Mouse (Mus musculus): ENCODE results near the gene Nxph1.

Nxph1 gene

GRCm38 (mm10) chr6:8956743-8957528 lies 8.7 kb downstream of the Nxph1 start:
- peak overlapping the region; percentile 70 for H3K4me3 ChIP-seq (replicated peaks; ENCODE audit: low read length)
- no peaks in the 10 kb centered on the region for H3K36me3 ChIP-seq (ENCODE audit: insufficient read depth, low read length)
- H3K4me1 ChIP-seq (replicated peaks; ENCODE audit: low read depth, low read length), result peaks cover 34% of the 10 kb centered on the region
- H3K9me3 ChIP-seq (ENCODE audit: low read length), result 0 out of 2 replicates have a peak, but pooled peaks cover 2% of the 10 kb centered on the region
- H3K27me3 ChIP-seq (ENCODE audit: insufficient read depth, low read length), result peaks cover 40% of the 10 kb centered on the region
- TF ChIP-seq POU5F1 (IDR thresholded peaks at IDR 0.05; ENCODE audit: borderline replicate concordance, low read length), result peak; percentile 92
- TF ChIP-seq NANOG (IDR thresholded peaks at IDR 0.05; ENCODE audit: borderline replicate concordance, low read length), result peak; percentile 21; the same call in 1 of the 2 replicates
- TF ChIP-seq CTCF (conservative IDR thresholded peaks at IDR 0.05; ENCODE audit: low read length), result no peak

GRCm38 (mm10) chr6:8957529-8957887 lies 9.3 kb downstream of the Nxph1 start:
- Histone ChIP-seq H3K36me3 (ENCODE audit: insufficient read depth, low read length) (no peaks in the 10 kb centered on the region), H3K27me3 (ENCODE audit: insufficient read depth, low read length) (peaks cover 37% of the 10 kb centered on the region), H3K9me3 (ENCODE audit: low read length) (0 out of 2 replicates have a peak, but pooled peaks cover 3% of the 10 kb centered on the region), H3K4me3 (replicated peaks; ENCODE audit: low read length) (peak overlapping the region; percentile 70), H3K4me1 (replicated peaks; ENCODE audit: low read depth, low read length) (peaks cover 34% of the 10 kb centered on the region)
- TF ChIP-seq CTCF (conservative IDR thresholded peaks at IDR 0.05; ENCODE audit: low read length) (no peak), POU5F1 (IDR thresholded peaks at IDR 0.05; ENCODE audit: borderline replicate concordance, low read length) (no peak; the same call in 1 of the 2 replicates), NANOG (IDR thresholded peaks at IDR 0.05; ENCODE audit: borderline replicate concordance, low read length) (no peak)

GRCm38 (mm10) chr6:8958081-8958919 lies 10.1 kb downstream of the Nxph1 start:
- H3K27me3 ChIP-seq (ENCODE audit: insufficient read depth, low read length), result peaks cover 29% of the 10 kb centered on the region
- H3K4me3 ChIP-seq (replicated peaks; ENCODE audit: low read length), result peak overlapping the region; percentile 70
- TF ChIP-seq CTCF (conservative IDR thresholded peaks at IDR 0.05; ENCODE audit: low read length) (0 out of 2 replicates have a peak, but pooled peaks have one; percentile 16), NANOG (IDR thresholded peaks at IDR 0.05; ENCODE audit: borderline replicate concordance, low read length) (no peak)
- H3K9me3 ChIP-seq (ENCODE audit: low read length), result 0 out of 2 replicates have a peak, but pooled peaks cover 3% of the 10 kb centered on the region
- peaks cover 34% of the 10 kb centered on the region for H3K4me1 ChIP-seq (replicated peaks; ENCODE audit: low read depth, low read length)
- H3K36me3 ChIP-seq (ENCODE audit: insufficient read depth, low read length), result no peaks in the 10 kb centered on the region

- H3K9me3 ChIP-seq (ENCODE audit: low read length), result 0 out of 2 replicates have a peak, but pooled peaks cover 3% of the 10 kb centered on the region
- TF ChIP-seq POU5F1 (IDR thresholded peaks at IDR 0.05; ENCODE audit: borderline replicate concordance, low read length) (no peak), CTCF (conservative IDR thresholded peaks at IDR 0.05; ENCODE audit: low read length) (no peak), NANOG (IDR thresholded peaks at IDR 0.05; ENCODE audit: borderline replicate concordance, low read length) (no peak)
- H3K4me1 ChIP-seq (replicated peaks; ENCODE audit: low read depth, low read length), result peaks cover 31% of the 10 kb centered on the region
- no peaks in the 10 kb centered on the region for H3K36me3 ChIP-seq (ENCODE audit: insufficient read depth, low read length)
- peaks cover 20% of the 10 kb centered on the region for H3K27me3 ChIP-seq (ENCODE audit: insufficient read depth, low read length)
- no peak overlapping the region for H3K4me3 ChIP-seq (replicated peaks; ENCODE audit: low read length)
Observed at GRCm38 (mm10) chr6:8959810-8960209, 11.6 kb downstream of the Nxph1 start.

- Histone ChIP-seq H3K9me3 (ENCODE audit: low read length) (no peaks in the 10 kb centered on the region), H3K36me3 (ENCODE audit: insufficient read depth, low read length) (no peaks in the 10 kb centered on the region), H3K4me1 (replicated peaks; ENCODE audit: low read depth, low read length) (no peaks in the 10 kb centered on the region), H3K27me3 (ENCODE audit: insufficient read depth, low read length) (no peaks in the 10 kb centered on the region), H3K4me3 (replicated peaks; ENCODE audit: low read length) (no peak overlapping the region)
- TF ChIP-seq POU5F1 (IDR thresholded peaks at IDR 0.05; ENCODE audit: borderline replicate concordance, low read length) (no peak), CTCF (conservative IDR thresholded peaks at IDR 0.05; ENCODE audit: low read length) (no peak), NANOG (IDR thresholded peaks at IDR 0.05; ENCODE audit: borderline replicate concordance, low read length) (no peak)
Observed at GRCm38 (mm10) chr6:8970576-8970975, 22.3 kb downstream of the Nxph1 start.

- no peak overlapping the region for H3K4me3 ChIP-seq (replicated peaks; ENCODE audit: low read length)
- no peaks in the 10 kb centered on the region for H3K27me3 ChIP-seq (ENCODE audit: insufficient read depth, low read length)
- no peaks in the 10 kb centered on the region for H3K36me3 ChIP-seq (ENCODE audit: insufficient read depth, low read length)
- H3K9me3 ChIP-seq (ENCODE audit: low read length), result no peaks in the 10 kb centered on the region
- no peaks in the 10 kb centered on the region; the same call in 1 of the 2 replicates for H3K4me1 ChIP-seq (replicated peaks; ENCODE audit: low read depth, low read length)
- TF ChIP-seq NANOG (IDR thresholded peaks at IDR 0.05; ENCODE audit: borderline replicate concordance, low read length) (no peak), CTCF (conservative IDR thresholded peaks at IDR 0.05; ENCODE audit: low read length) (no peak), POU5F1 (IDR thresholded peaks at IDR 0.05; ENCODE audit: borderline replicate concordance, low read length) (no peak)
Observed at GRCm38 (mm10) chr6:8979237-8979871, 31.1 kb downstream of the Nxph1 start.

- Histone ChIP-seq H3K36me3 (ENCODE audit: insufficient read depth, low read length) (no peaks in the 10 kb centered on the region), H3K27me3 (ENCODE audit: insufficient read depth, low read length) (no peaks in the 10 kb centered on the region)
- TF ChIP-seq NANOG (IDR thresholded peaks at IDR 0.05; ENCODE audit: borderline replicate concordance, low read length) (no peak), POU5F1 (IDR thresholded peaks at IDR 0.05; ENCODE audit: borderline replicate concordance, low read length) (no peak), CTCF (conservative IDR thresholded peaks at IDR 0.05; ENCODE audit: low read length) (no peak)
Observed at GRCm38 (mm10) chr6:8996301-8996943, 48.2 kb downstream of the Nxph1 start.

More at GRCm38 (mm10) chr6:8996301-8996943, 48.2 kb downstream of the Nxph1 start:
- H3K9me3 ChIP-seq (ENCODE audit: low read length), result no peaks in the 10 kb centered on the region
- no peaks in the 10 kb centered on the region for H3K4me1 ChIP-seq (replicated peaks; ENCODE audit: low read depth, low read length)
- H3K4me3 ChIP-seq (replicated peaks; ENCODE audit: low read length), result no peak overlapping the region
